Mouse (Mus musculus) liver, embryonic 12.5 days (tissue): ENCODE measurements around the gene Gm266. TPM values are rescaled to one million over a fixed set of nuclear protein-coding genes. Genes with fewer than 3 reads are reported as not detected.

Experiments used
- ATAC-seq: fragments of 200-750 bp; cut with Nextera tagmentation; 2 replicates; pipeline ENCODE4 v1.8.0; 2017; ENCODE audit warnings: moderate number of reproducible peaks, mild to moderate bottlenecking, moderate library complexity
- H3K27ac ChIP-seq: fragments of 300-500 bp; sonication (generic); 2 replicates; pipeline ENCODE4 v1.5.1; 2016; ENCODE audit warnings: mild to moderate bottlenecking
- H3K27me3 ChIP-seq: fragments of 300-500 bp; sonication (generic); replicated peaks from 2 replicates; pipeline ENCODE4 v1.6.1; 2016; ENCODE audit warnings: mild to moderate bottlenecking, moderate library complexity
- H3K36me3 ChIP-seq: fragments of 300-500 bp; sonication (generic); 2 replicates; pipeline ENCODE4 v1.6.1; 2016; ENCODE audit warnings: mild to moderate bottlenecking, moderate library complexity
- H3K4me1 ChIP-seq: fragments of 300-500 bp; sonication (generic); 2 replicates; pipeline ENCODE4 v1.6.1; 2016
- H3K4me2 ChIP-seq: fragments of 300-500 bp; sonication (generic); 2 replicates; pipeline ENCODE4 v1.6.1; 2016; ENCODE audit warnings: mild to moderate bottlenecking, moderate library complexity
- H3K4me3 ChIP-seq: fragments of 300-500 bp; sonication (generic); 2 replicates; pipeline ENCODE4 v1.5.1; 2016; ENCODE audit warnings: mild to moderate bottlenecking, moderate library complexity
- H3K9ac ChIP-seq: fragments of 300-500 bp; sonication (generic); 2 replicates; pipeline ENCODE4 v1.6.1; 2016; ENCODE audit warnings: mild to moderate bottlenecking, moderate library complexity
- H3K9me3 ChIP-seq: fragments of 300-500 bp; sonication (generic); replicated peaks from 2 replicates; pipeline ENCODE4 v1.6.1; 2016; ENCODE audit warnings: mild to moderate bottlenecking, moderate library complexity
- WGBS: fragments of 180-500 bp; shearing (Covaris S2); methylation state at CpG from one replicate; pipeline ENCODE4 v1.1.7; 2016; ENCODE audit not compliant: insufficient replicate concordance; 5-methylcytosine and 5-hydroxymethylcytosine counted together
- polyA plus RNA-seq: library from polyadenylated mRNA; unstranded; fragments of >200 nt; fragmentation: Nextera tagmentation; extraction: Ambion mirVana; gene quantifications from 2 replicates; pipeline ENCODE4 v1.2.1, GENCODE M21; 2016

The Gm266 gene
- polyA plus RNA-seq, 1 experiment from 2014 or later, result 1.8 TPM

- 70% methylated on average over 3 of the region's 3 CpGs for WGBS
- Histone ChIP-seq H3K9me3 (no peaks in the 10 kb centered on the region), H3K4me3 (no peak overlapping the region), H3K27me3 (peaks cover 40% of the 10 kb centered on the region), H3K9ac (peak overlapping the region; percentile 92), H3K27ac (peak overlapping the region; percentile 99), H3K4me2 (peak overlapping the region; percentile 84), H3K36me3 (peaks cover 22% of the 10 kb centered on the region), H3K4me1 (peaks cover 90% of the 10 kb centered on the region)
- ATAC-seq, result no peak
Observed at GRCm38 (mm10) chr12:111441523-111441922, 44.1 kb downstream of the Gm266 start.

- ATAC-seq, result no peak
- Histone ChIP-seq H3K27me3 (peaks cover 33% of the 10 kb centered on the region), H3K27ac (peak overlapping the region; percentile 99), H3K9ac (no peak overlapping the region), H3K9me3 (no peaks in the 10 kb centered on the region), H3K4me2 (no peak overlapping the region), H3K4me3 (no peak overlapping the region), H3K4me1 (peaks cover 90% of the 10 kb centered on the region), H3K36me3 (peaks cover 16% of the 10 kb centered on the region)
- WGBS, result 86% methylated on average over 9 of the region's 9 CpGs
Observed at GRCm38 (mm10) chr12:111440701-111441373, 44.8 kb downstream of the Gm266 start.

GRCm38 (mm10) chr12:111438850-111439249 is 46.8 kb downstream of the Gm266 start:
- peaks cover 13% of the 10 kb centered on the region; the same call in 1 of the 2 replicates for H3K27me3 ChIP-seq
- peaks cover 90% of the 10 kb centered on the region for H3K4me1 ChIP-seq
- 72% methylated on average over 6 of the region's 6 CpGs for WGBS
- H3K9me3 ChIP-seq, result no peaks in the 10 kb centered on the region
- H3K36me3 ChIP-seq, result no peaks in the 10 kb centered on the region
- no peak overlapping the region for H3K9ac ChIP-seq
- ATAC-seq, result no peak
- H3K4me2 ChIP-seq, result no peak overlapping the region
- H3K27ac ChIP-seq, result peak overlapping the region; percentile 71
- H3K4me3 ChIP-seq, result no peak overlapping the region

GRCm38 (mm10) chr12:111437222-111437900 is 48.3 kb downstream of the Gm266 start:
- no peaks in the 10 kb centered on the region for H3K9me3 ChIP-seq
- H3K4me2 ChIP-seq, result no peak overlapping the region
- peak overlapping the region; percentile 71 for H3K27ac ChIP-seq
- no peak overlapping the region for H3K9ac ChIP-seq
- no peaks in the 10 kb centered on the region for H3K36me3 ChIP-seq
- H3K4me1 ChIP-seq, result peaks cover 94% of the 10 kb centered on the region
- H3K27me3 ChIP-seq, result 0 out of 2 replicates have a peak, but pooled peaks cover 7% of the 10 kb centered on the region
- no peak for ATAC-seq
- no peak overlapping the region for H3K4me3 ChIP-seq
- WGBS, result 23% methylated on average over 5 of the region's 5 CpGs

GRCm38 (mm10) chr12:111436640-111437039 is 49.0 kb downstream of the Gm266 start:
- H3K9ac ChIP-seq, result 0 out of 2 replicates have a peak overlapping the region, but pooled peaks have one; percentile 12
- no peaks in the 10 kb centered on the region for H3K9me3 ChIP-seq
- no peak for ATAC-seq
- peaks cover 94% of the 10 kb centered on the region for H3K4me1 ChIP-seq
- H3K4me2 ChIP-seq, result no peak overlapping the region
- H3K27ac ChIP-seq, result peak overlapping the region; percentile 71
- WGBS, result 65% methylated on average over 8 of the region's 8 CpGs
- no peak overlapping the region for H3K4me3 ChIP-seq
- H3K36me3 ChIP-seq, result no peaks in the 10 kb centered on the region
- H3K27me3 ChIP-seq, result peaks cover 11% of the 10 kb centered on the region; the same call in 1 of the 2 replicates

GRCm38 (mm10) chr12:111436170-111436569 is 49.5 kb downstream of the Gm266 start:
- whole genome bisulfite sequencing, result 69% methylated on average over 3 of the region's 3 CpGs
- Histone ChIP-seq H3K27me3 (peaks cover 12% of the 10 kb centered on the region), H3K4me3 (no peak overlapping the region), H3K4me1 (peaks cover 94% of the 10 kb centered on the region), H3K4me2 (no peak overlapping the region), H3K9ac (0 out of 2 replicates have a peak overlapping the region, but pooled peaks have one; percentile 12), H3K36me3 (no peaks in the 10 kb centered on the region), H3K9me3 (no peaks in the 10 kb centered on the region), H3K27ac (peak overlapping the region; percentile 71)
- no peak for ATAC-seq

- Histone ChIP-seq H3K27ac (peak overlapping the region; percentile 88), H3K4me3 (peak overlapping the region; percentile 28), H3K9me3 (no peaks in the 10 kb centered on the region), H3K9ac (peak overlapping the region; percentile 57), H3K4me2 (peak overlapping the region; percentile 63), H3K36me3 (no peaks in the 10 kb centered on the region), H3K4me1 (peaks cover 100% of the 10 kb centered on the region), H3K27me3 (peaks cover 25% of the 10 kb centered on the region)
- 11% methylated on average over 8 of the region's 8 CpGs for WGBS
- peak; percentile 92 for ATAC-seq
Observed at GRCm38 (mm10) chr12:111434745-111435327, 50.8 kb downstream of the Gm266 start.

Other genes with a start within 250 kb of the Gm266 start
- 2.0 and 2.2 TPM in 2 replicates for gene Amn, start 214.7 kb downstream of the Gm266 start, polyA plus RNA-seq
- gene Cdc42bpb, start 108.1 kb downstream of the Gm266 start, polyA plus RNA-seq, result 13.0 and 15.1 TPM in 2 replicates
- gene Lbhd2, start 79.0 kb downstream of the Gm266 start, polyA plus RNA-seq, result 0.28 TPM in 1 of 2 replicates, not detected in the other
- gene Exoc3l4, start 68.8 kb downstream of the Gm266 start, polyA plus RNA-seq, result 15.5 and 18.2 TPM in 2 replicates
- gene Tnfaip2, start 43.4 kb downstream of the Gm266 start, polyA plus RNA-seq, result 88.6 and 94.9 TPM in 2 replicates
- 664 and 670 TPM in 2 replicates for gene Eif5, start 52.2 kb upstream of the Gm266 start, polyA plus RNA-seq
- gene Mark3, start 88.7 kb upstream of the Gm266 start, polyA plus RNA-seq, result 32.9 and 35.2 TPM in 2 replicates
- 54.1 and 54.6 TPM in 2 replicates for gene Ckb, start 186.5 kb upstream of the Gm266 start, polyA plus RNA-seq
- gene Trmt61a, start 192.3 kb upstream of the Gm266 start, polyA plus RNA-seq, result 19.4 and 20.9 TPM in 2 replicates
- gene Bag5, start 227.4 kb upstream of the Gm266 start, polyA plus RNA-seq, result 28.4 and 28.5 TPM in 2 replicates
- gene Apopt1, start 227.4 kb upstream of the Gm266 start, polyA plus RNA-seq, result 36.3 and 36.5 TPM in 2 replicates